Mouse (Mus musculus): ENCODE measurements around the gene Zscan20. TPM values are rescaled to one million over a fixed set of nuclear protein-coding genes. Genes with fewer than 3 reads are reported as not detected.

Gene Zscan20
- total RNA-seq (2021), result 1 to 10 TPM; 3.3 to 3.6 TPM
- long read RNA-seq, experiment 1, partial matches to known transcripts, result 0 of 2 reads
- long read RNA-seq, experiment 1, other reads (novel, unspliced or antisense), result 2 of 2 reads
- long read RNA-seq, experiment 2, result 0 reads

- intact Hi-C loops (cut with DNase I), result loop anchor here (5.0 to 10.0 kb wide), 3 partner anchors 42 to 245 kb away; partner anchors contain the start of gene Phc2
- peak within 1 kb of the TSS; percentile 75 for H3K4me3 ChIP-seq
- peak; percentile 97 for DNase-seq
- peak; percentile 27; the same call in 1 of the 2 replicates for TF ChIP-seq CTCF (IDR thresholded peaks at IDR 0.05)
- H3K27ac ChIP-seq, result peak within 1 kb of the TSS; percentile 84
Observed at GRCm38 (mm10) chr4:128609925-128610402, at the start of gene Zscan20. TSS of gene Zscan20 (minus strand) at chr4:128610098.

GRCm38 (mm10) chr4:128655446-128655845 is 45.5 kb upstream of the Zscan20 start:
- TF ChIP-seq CTCF (IDR thresholded peaks at IDR 0.05), result no peak
- intact Hi-C loops (cut with DNase I), result no loop called here
- no peak for DNase-seq
- H3K27ac ChIP-seq, result peak overlapping the region; percentile 77
- H3K4me3 ChIP-seq, result peak overlapping the region; percentile 79

- DNase-seq, result peak; percentile 95
- H3K27ac ChIP-seq, result peak within 1 kb of the TSS; percentile 77
- peak; percentile 48 for TF ChIP-seq CTCF (IDR thresholded peaks at IDR 0.05)
- intact Hi-C loops (cut with DNase I), result loop anchor here (5.0 kb wide), 1 partner anchor 42 kb away; the partner anchor contains the start of gene Zscan20
- H3K4me3 ChIP-seq, result peak within 1 kb of the TSS; percentile 79
Observed at GRCm38 (mm10) chr4:128654505-128655381, 44.8 kb upstream of the Zscan20 start, which contains the start of gene Phc2. TSS of gene Phc2 (plus strand) at chr4:128654702.

- Histone ChIP-seq H3K27ac (no peak overlapping the region), H3K4me3 (no peak overlapping the region)
- intact Hi-C loops (cut with DNase I), result loop anchor here (5.0 kb wide), 1 partner anchor 40 kb away; the partner anchor contains the start of gene Zscan20
- TF ChIP-seq CTCF (IDR thresholded peaks at IDR 0.05), result no peak
- DNase-seq, result no peak
Observed at GRCm38 (mm10) chr4:128652584-128653298, 42.8 kb upstream of the Zscan20 start.

- intact Hi-C loops (cut with DNase I), result loop anchor here (5.0 kb wide), 1 partner anchor 39 kb away; the partner anchor contains the start of gene Zscan20
- Histone ChIP-seq H3K27ac (peak overlapping the region; percentile 38; the same call in 1 of the 2 replicates), H3K4me3 (no peak overlapping the region)
- DNase-seq, result peak; percentile 55
- TF ChIP-seq CTCF (IDR thresholded peaks at IDR 0.05), result no peak
Observed at GRCm38 (mm10) chr4:128651530-128651929, 41.6 kb upstream of the Zscan20 start.

- no peak overlapping the region for H3K4me3 ChIP-seq
Observed at GRCm38 (mm10) chr4:128648567-128649255, 38.8 kb upstream of the Zscan20 start.

GRCm38 (mm10) chr4:128646762-128647161 is 36.9 kb upstream of the Zscan20 start:
- no peak overlapping the region for H3K27ac ChIP-seq
- no peak overlapping the region for H3K4me3 ChIP-seq
- DNase-seq, result no peak
- no peak for TF ChIP-seq CTCF (IDR thresholded peaks at IDR 0.05)
- intact Hi-C loops (cut with DNase I), result no loop called here

More at GRCm38 (mm10) chr4:128648567-128649255, 38.8 kb upstream of the Zscan20 start:
- no peak for TF ChIP-seq CTCF (IDR thresholded peaks at IDR 0.05)
- H3K27ac ChIP-seq, result no peak overlapping the region
- no peak for DNase-seq
- intact Hi-C loops (cut with DNase I), result no loop called here

- Histone ChIP-seq H3K27ac (no peak overlapping the region), H3K4me3 (no peak overlapping the region)
- TF ChIP-seq CTCF (IDR thresholded peaks at IDR 0.05), result no peak
- DNase-seq, result no peak
- intact Hi-C loops (cut with DNase I), result no loop called here
Observed at GRCm38 (mm10) chr4:128645896-128646295, 36.0 kb upstream of the Zscan20 start.

- H3K4me3 ChIP-seq, result no peak overlapping the region
- no peak overlapping the region for H3K27ac ChIP-seq
- intact Hi-C loops (cut with DNase I), result no loop called here
- DNase-seq, result no peak
- TF ChIP-seq CTCF (IDR thresholded peaks at IDR 0.05), result no peak
Observed at GRCm38 (mm10) chr4:128641766-128642717, 32.1 kb upstream of the Zscan20 start.

GRCm38 (mm10) chr4:128638265-128638923 is 28.5 kb upstream of the Zscan20 start:
- TF ChIP-seq CTCF (IDR thresholded peaks at IDR 0.05), result no peak
- no peak for DNase-seq
- intact Hi-C loops (cut with DNase I), result no loop called here
- H3K4me3 ChIP-seq, result no peak overlapping the region
- no peak overlapping the region for H3K27ac ChIP-seq

Measured in gastrocnemius, adult 2 months (tissue).